Mouse (Mus musculus) gastrocnemius, adult 2 months (tissue): ENCODE results near the gene Rps9. TPM values are rescaled to one million over a fixed set of nuclear protein-coding genes. Genes with fewer than 3 reads are reported as not detected.
A peak's percentile ranks its signal among the peaks of the same experiment; 100 is the strongest.
"Not testable (repeated sequence)": the region's sequence is repeated elsewhere in the genome, so short reads cannot be mapped to it uniquely, and the experiment has no call there.

Experiments
- DNase-seq: peaks from one replicate; pipeline ENCODE4 v3.0.0; 2022
- H3K27ac ChIP-seq: fragments of 200-600 bp; 2 replicates; pipeline ENCODE4 v1.8.1; 2022; ENCODE audit warnings: mild to moderate bottlenecking
- H3K4me3 ChIP-seq: fragments of 200-600 bp; 2 replicates; pipeline ENCODE4 v1.8.1; 2022; ENCODE audit warnings: mild to moderate bottlenecking, moderate library complexity
- CTCF ChIP-seq: fragments of 200-600 bp; IDR thresholded peaks from 2 replicates; pipeline ENCODE4 v1.8.1; 2022; ENCODE audit warnings: antibody characterized with exemption, mild to moderate bottlenecking, moderate library complexity
- intact Hi-C: fragments of 180-260 bp; cut with DNase I; formaldehyde crosslinking; loops from one replicate; pipeline ENCODE4 v1.15.1; 2025
- total RNA-seq, 2 experiments: library from RNA; stranded (reverse); gene quantifications; 2 replicates each; pipeline ENCODE4 v1.2.3; 2021

Rps9 gene
- total RNA-seq, 2 experiments from 2014 or later, result 399 to 461 TPM

DNA sequence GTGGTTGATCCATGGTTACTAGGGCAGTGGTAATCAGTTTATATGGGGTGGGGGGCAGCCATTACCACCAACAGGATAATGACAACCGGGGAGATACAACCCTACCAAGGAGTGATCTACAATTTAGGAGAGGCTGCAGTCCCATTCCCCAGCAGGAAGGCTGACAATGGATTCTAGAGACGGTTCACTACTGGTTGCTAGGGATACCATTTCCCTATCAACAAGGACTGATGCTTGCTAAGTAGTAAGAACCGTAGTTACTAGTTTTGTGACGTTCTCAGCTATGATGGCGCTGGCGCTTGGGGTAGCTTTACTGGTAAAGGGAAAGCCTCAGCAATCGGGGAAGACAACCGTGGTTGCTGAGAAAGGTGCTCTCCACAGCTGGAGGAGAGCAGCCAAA is 19.1 kb upstream of the Rps9 start:
- intact Hi-C loops, result no loop called here
- Histone ChIP-seq H3K27ac (no peak overlapping the region), H3K4me3 (no peak overlapping the region)
- no peak for DNase-seq
- TF ChIP-seq CTCF, result no peak

DNA sequence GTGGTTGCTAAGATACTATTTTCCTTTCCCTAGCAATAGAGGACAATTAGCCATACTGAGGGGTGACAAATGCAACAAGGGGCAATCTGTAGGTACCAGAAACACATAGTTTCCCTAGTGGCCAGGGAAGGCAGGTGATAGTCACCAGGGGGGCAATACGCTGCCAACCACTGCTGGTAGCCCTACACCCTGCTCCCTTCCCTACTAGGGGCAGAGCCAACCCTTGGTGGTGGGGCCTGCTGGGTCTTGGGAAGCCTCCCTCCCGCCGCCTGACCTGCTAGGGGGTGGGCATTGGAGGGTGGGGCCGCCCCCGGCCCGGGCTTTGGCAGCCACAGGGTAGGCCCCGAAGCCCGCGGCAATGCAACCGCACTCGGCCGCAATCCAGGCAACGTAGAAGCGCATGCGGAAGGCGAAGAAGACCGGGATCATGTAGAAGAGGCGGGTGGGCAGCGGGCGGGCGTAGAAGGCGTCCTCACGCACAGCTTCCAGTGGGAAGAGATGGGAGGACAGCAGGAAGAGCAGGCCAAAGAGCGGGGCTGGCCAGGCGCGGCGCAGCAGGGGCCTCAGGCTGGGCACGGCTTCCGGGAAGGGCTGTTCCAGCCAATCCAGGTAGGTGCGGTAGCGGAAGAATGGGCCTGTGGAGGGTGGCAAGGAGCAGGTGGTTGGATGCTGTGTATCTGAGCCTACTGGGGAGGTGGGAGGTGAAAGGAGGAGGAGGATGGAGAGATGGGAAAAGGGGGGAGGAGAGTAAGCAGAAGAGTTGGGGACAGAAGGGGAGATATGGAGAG is 18.2 kb upstream of the Rps9 start:
- no peak overlapping the region for H3K4me3 ChIP-seq
- intact Hi-C loops, result no loop called here
- no peak for DNase-seq
- no peak overlapping the region for H3K27ac ChIP-seq
- TF ChIP-seq CTCF, result no peak

DNA sequence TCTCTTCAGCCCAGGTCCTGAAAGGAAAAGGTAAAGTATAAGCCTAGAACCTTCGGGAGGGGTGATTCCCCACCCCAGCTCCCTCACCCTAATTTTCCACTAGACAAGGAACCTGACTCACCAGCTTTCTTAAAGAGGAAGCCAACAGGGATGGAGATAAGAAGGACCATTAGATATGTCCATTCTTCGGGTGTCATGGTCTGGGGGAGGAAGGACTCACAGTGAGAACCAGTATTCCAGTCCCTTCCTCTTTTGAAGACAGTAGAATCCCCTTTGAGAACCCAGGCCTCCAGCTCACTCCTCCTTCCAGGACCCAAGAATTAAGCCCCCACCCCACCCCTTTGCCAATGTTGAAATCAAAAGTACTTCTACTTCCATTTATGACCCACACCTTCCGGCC is 11.9 kb upstream of the Rps9 start:
- no peak for DNase-seq
- intact Hi-C loops, result loop anchor here (2.0 to 5.0 kb wide), 3 partner anchors 27 to 65 kb away; partner anchors contain the start of genes Cnot3, Leng1, Prpf31 and Tfpt
- Histone ChIP-seq H3K4me3 (peak overlapping the region; percentile 76), H3K27ac (peak overlapping the region; percentile 98)
- TF ChIP-seq CTCF, result no peak

DNA sequence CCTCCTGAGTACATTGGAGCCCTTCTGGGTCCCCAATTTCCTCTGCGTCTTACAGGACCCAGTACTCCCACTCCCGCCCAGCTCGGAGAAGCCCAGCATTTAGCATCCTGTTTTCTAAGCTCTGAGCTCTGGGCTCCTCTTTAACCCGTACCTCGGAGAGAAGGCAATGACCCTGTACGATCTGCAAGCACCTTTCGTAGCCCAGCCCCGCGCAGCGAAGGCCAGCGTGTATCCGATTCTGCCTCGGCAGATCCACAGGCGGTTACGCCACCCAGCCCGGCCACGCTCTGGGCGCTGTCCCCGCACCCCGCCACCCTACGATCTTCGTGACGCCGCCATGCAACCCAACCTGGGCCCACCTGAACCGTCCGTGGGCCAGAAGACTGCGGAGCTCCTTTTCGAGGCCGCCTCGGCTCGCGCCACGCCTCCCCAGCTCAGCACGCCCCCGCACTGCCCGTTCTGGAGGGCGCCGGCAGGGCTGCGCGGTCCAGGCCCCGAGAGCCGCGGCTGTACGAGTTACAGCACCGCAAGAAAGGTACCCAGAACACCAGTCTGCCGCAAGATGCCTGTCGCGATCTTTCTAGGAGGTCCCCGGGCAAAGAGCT is 11.3 kb upstream of the Rps9 start, which contains the start of gene Tsen34:
Gene Tsen34, plus strand, starts transcription at position 482 of the 605 bp plus-strand sequence.
- no peak for DNase-seq
- intact Hi-C loops, result loop anchor here (2.0 to 5.0 kb wide), 3 partner anchors 28 to 65 kb away; partner anchors contain the start of genes Cnot3, Leng1, Prpf31 and Tfpt
- Histone ChIP-seq H3K4me3 (peak within 1 kb of the TSS; percentile 76), H3K27ac (peak within 1 kb of the TSS; percentile 98)
- TF ChIP-seq CTCF, result no peak; the same call in 1 of the 2 replicates

DNA sequence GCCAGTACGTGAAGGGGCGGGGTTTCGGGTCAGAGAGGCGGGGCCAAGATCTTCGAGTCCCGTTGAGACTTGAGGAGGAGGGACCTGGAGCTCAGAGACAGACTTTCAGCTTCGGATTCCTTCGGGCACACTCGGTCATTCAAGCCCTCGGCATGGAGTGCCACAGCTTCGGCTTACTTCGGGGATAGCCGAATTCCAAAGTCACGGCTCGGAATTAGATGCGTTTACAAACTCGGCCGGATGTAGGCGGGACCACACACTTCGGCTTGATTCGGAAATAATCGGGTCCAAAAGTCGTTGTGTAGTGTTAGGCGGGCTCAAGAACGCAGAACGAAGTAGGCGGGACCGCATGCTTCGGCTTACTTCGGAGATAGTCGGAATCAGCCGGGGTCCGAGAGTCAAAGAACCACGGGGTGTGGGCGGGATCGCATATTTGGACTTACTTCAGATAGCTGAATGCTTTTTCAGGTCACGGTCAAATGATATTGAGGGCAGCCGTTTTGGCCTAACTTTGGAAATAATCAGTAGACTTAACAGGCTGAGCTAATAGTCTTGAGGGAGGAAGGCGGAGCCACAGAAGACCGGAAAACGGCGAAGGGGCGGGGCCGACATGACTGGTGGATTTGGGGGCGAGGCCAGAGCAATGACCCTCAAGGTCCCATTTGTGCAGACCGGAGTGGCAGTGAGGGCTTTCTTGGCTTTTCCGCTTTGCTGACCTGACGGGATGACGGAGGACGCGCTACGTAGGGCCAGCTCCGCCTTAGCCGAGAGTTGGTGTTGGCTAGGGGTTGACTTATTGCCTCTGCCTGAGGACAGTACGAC is 10.6 kb upstream of the Rps9 start, which contains the start of gene Mboat7:
Gene Mboat7, minus strand, starts transcription at position 537 of the 822 bp plus-strand sequence.
- Histone ChIP-seq H3K4me3 (peak within 1 kb of the TSS; percentile 76), H3K27ac (peak within 1 kb of the TSS; percentile 98)
- peak; percentile 96 for DNase-seq
- TF ChIP-seq CTCF, result no peak
- intact Hi-C loops, result loop anchor here (2.0 to 5.0 kb wide), 3 partner anchors 28 to 66 kb away; partner anchors contain the start of genes Cnot3, Leng1, Prpf31 and Tfpt

DNA sequence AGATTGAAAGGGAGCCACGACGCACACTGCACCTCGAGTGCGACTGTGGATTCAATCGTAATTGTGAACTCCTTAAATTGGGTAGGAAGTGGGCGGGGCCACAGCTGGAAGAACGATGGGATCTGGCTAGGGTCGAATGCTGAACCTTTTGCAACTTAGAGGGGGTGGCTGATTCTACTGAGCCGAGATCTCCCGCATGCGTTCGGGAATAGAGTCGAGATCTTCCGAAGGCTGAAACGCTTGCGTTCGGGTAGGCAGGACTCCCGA is 10.1 kb upstream of the Rps9 start:
- intact Hi-C loops, result loop anchor here (2.0 to 5.0 kb wide), 3 partner anchors 29 to 66 kb away; partner anchors contain the start of genes Cnot3, Leng1, Prpf31 and Tfpt
- DNase-seq, result no peak
- no peak for TF ChIP-seq CTCF
- Histone ChIP-seq H3K4me3 (peak overlapping the region; percentile 76), H3K27ac (peak overlapping the region; percentile 98)

DNA sequence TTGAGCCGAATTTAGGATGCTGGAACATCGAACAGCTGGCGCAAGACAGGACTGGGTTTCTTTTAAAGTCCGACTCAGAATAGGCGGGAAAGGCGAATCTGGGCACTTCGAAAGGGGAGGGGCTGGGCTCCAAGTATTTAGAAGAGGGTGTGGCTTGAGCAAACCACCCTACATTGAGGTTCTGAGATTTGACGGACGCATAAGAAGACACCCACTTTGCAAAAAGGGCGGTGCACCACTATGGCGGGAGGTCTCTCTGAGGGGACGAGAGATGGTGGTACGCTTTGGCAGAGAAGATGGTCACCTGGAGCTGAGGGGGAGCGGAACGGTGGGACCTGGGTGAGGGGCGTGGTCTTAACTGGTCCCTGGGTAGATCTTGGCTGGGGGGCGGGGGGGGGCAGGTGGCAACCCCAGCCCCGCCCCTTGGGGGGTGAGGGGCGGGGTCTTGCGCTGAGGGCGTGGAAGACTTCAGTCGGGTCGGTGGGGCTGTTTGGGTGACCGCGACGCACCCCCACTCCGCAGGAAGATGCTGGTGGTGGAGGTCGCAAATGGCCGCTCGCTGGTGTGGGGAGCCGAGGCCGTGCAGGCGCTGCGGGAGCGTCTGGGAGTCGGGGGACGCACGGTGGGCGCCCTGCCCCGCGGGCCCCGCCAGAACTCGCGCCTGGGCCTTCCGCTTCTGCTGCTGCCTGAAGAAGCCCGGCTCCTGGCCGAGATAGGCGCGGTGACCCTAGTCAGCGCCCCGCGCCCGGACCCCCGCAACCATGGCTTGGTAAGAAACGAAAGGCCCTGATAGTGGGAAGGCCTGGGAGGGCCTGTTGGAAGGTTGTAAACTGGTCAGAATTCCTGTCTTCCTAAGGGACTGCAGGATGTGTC is 9.5 kb upstream of the Rps9 start:
- peak; percentile 71 for DNase-seq
- intact Hi-C loops, result loop anchor here (5.0 kb wide), 2 partner anchors 47 to 67 kb away; partner anchors contain the start of genes Cnot3, Prpf31 and Tfpt
- TF ChIP-seq CTCF, result no peak
- Histone ChIP-seq H3K27ac (peak overlapping the region; percentile 98), H3K4me3 (peak overlapping the region; percentile 76)

DNA sequence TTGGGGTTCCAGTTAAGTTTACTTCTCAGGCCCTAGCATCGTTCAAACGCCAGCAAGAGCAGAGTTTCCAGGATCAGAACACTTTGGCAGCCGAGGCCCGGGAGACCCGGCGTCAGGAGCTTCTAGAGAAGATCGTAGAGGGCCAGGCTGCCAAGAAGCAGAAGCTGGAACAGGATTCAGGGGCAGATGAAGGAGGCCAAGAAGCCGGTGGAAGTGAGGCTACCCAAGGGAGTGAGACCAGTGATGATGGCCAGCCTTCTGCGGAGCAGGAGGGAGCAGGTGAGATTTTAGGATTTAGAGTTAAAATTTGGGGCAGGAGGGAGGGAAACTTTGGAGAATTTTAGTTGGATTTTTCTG is 8.9 kb upstream of the Rps9 start:
- intact Hi-C loops, result loop anchor here (5.0 kb wide), 2 partner anchors 48 to 68 kb away; partner anchors contain the start of genes Cnot3, Prpf31 and Tfpt
- peak overlapping the region; percentile 98 for H3K27ac ChIP-seq
- H3K4me3 ChIP-seq, result peak overlapping the region; percentile 76
- peak; percentile 43 for DNase-seq

DNA sequence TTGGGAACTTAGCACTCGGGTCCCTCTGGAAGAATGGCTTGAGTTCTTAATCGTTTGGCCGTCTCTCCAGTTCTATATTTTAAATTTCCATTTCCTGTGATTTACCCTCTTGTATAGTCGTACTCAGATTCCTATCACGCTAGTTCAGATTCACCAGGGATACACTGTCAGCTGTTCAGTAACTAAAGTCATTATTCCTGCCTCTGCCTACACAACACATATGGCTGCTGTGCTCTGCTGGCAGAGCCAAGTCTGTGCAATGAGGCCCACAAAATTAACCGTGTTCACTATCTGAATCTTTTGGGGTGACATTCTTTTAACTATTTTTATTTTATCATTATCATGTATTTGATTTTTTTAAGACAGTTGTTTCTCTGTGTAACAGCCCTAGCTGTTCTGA is 5.3 kb upstream of the Rps9 start:
- H3K4me3 ChIP-seq, result no peak overlapping the region
- intact Hi-C loops, result no loop called here
- TF ChIP-seq CTCF, result no peak
- DNase-seq, result no peak
- H3K27ac ChIP-seq, result no peak overlapping the region

DNA sequence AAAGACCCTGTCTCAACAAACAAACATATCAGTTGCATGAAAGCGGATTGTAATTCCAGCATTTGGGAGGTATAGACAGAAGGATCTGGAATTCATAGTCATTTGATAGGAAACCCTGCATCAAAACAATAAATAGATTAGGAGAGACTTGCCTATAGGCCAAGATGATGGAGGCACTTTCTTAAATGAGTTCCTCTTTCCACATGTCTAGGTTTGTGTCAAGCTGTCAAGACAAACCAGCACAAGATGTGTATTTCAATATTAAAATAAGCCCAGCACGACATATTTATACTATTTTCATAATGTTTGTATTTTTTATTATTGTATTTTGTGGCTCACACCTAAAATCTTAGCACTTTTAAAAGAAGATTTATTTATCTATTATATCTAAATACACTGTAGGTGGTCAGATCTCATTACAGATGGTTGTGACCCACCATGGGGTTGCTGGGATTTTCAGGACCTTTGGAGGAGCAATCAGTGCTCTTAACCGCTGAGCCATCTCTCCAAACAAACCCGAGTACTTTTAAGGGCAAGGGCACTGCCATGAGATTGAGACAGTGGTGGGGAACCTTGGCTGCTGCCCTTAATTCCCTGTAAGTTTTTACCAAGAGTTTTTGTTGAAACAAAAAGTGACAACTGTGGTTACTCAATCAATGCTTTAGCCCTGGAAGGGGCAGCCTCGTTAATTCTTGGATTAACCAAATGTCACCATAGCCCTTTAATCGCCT is 480 bp upstream of the Rps9 start:
- intact Hi-C loops, result loop anchor here (10.0 kb wide), 1 partner anchor 731 kb away; no protein-coding TSS in a partner anchor

DNA sequence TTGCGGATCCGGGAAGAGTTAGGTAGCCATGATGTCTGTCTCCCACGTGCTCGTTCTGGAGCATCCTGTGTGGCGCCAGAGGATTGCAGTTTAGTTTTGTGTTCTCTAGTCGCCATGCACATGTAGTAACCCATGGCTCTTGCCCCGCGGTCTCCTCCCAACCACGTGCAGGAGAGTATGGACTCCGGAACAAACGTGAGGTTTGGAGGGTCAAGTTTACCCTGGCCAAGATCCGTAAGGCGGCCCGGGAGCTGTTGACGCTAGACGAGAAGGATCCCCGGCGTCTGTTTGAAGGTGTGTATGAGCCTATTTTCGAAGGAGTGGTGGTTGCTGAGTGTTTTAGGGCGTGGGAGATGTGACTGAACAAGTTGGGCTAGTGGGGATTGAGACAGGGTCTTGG is 682 bp downstream of the Rps9 start:
- no peak for DNase-seq
- Histone ChIP-seq H3K4me3 (peak overlapping the region; percentile 83), H3K27ac (peak overlapping the region; percentile 95)
- no peak for TF ChIP-seq CTCF
- intact Hi-C loops, result loop anchor here (10.0 kb wide), 1 partner anchor 730 kb away; no protein-coding TSS in a partner anchor

More for the DNA sequence above, 480 bp upstream of the Rps9 start:
- no peak for DNase-seq
- H3K27ac ChIP-seq, result peak overlapping the region; percentile 95
- H3K4me3 ChIP-seq, result peak overlapping the region; percentile 83
- TF ChIP-seq CTCF, result no peak

DNA sequence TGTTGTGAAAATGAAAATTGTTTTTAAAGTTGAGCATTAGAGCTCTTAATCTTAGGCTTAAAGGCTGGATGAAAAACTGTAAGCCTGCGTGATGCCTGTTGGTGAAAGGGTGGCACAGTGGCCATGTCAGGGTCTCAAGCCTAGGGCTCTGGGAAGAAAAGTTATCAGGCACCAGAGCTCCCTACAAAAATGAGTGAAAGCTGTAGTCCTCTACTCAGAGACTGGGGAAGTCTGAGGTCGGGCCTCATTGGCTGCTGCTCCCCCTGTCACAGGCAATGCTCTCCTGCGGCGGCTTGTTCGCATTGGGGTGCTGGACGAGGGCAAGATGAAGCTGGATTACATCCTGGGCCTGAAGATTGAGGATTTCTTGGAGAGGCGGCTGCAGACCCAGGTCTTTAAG is 1.7 kb downstream of the Rps9 start:
- intact Hi-C loops, result loop anchor here (10.0 kb wide), 1 partner anchor 729 kb away; no protein-coding TSS in a partner anchor
- H3K27ac ChIP-seq, result peak overlapping the region; percentile 40; the same call in 1 of the 2 replicates
- DNase-seq, result not testable (repeated sequence)

More for the DNA sequence above, 1.7 kb downstream of the Rps9 start:
- peak overlapping the region; percentile 83 for H3K4me3 ChIP-seq
